Mouse (Mus musculus) neural tube, embryonic 12.5 days (tissue): ENCODE results near the gene Sfn. TPM values are rescaled to one million over a fixed set of nuclear protein-coding genes. Genes with fewer than 3 reads are reported as not detected.

Experiments used
- ATAC-seq: fragments of 200-750 bp; cut with Nextera tagmentation; 2 replicates; pipeline ENCODE4 v1.8.0; 2017; ENCODE audit warnings: low read depth, mild to moderate bottlenecking, moderate TSS enrichment, moderate library complexity; ENCODE audit not compliant: low FRiP score
- H3K27ac ChIP-seq: fragments of 300-500 bp; sonication (generic); 2 replicates; pipeline ENCODE4 v1.5.1; 2016
- H3K27me3 ChIP-seq: fragments of 300-500 bp; sonication (generic); replicated peaks from 2 replicates; pipeline ENCODE4 v1.6.1; 2016; ENCODE audit warnings: mild to moderate bottlenecking
- H3K36me3 ChIP-seq: fragments of 300-500 bp; sonication (generic); 2 replicates; pipeline ENCODE4 v1.6.1; 2016; ENCODE audit warnings: mild to moderate bottlenecking
- H3K4me1 ChIP-seq: fragments of 300-500 bp; sonication (generic); 2 replicates; pipeline ENCODE4 v1.6.1; 2016
- H3K4me2 ChIP-seq: fragments of 300-500 bp; sonication (generic); replicated peaks from 2 replicates; pipeline ENCODE4 v1.6.1; 2016; ENCODE audit warnings: mild to moderate bottlenecking
- H3K4me3 ChIP-seq: fragments of 300-500 bp; sonication (generic); 2 replicates; pipeline ENCODE4 v1.5.1; 2016
- H3K9ac ChIP-seq: fragments of 300-500 bp; sonication (generic); 2 replicates; pipeline ENCODE4 v1.6.1; 2016; ENCODE audit warnings: mild to moderate bottlenecking
- H3K9me3 ChIP-seq: fragments of 300-500 bp; sonication (generic); 2 replicates; pipeline ENCODE4 v1.6.1; 2016; ENCODE audit warnings: mild to moderate bottlenecking
- WGBS: fragments of 180-500 bp; shearing (Covaris S2); methylation state at CpG from one replicate; pipeline ENCODE4 v1.1.7; 2016; 5-methylcytosine and 5-hydroxymethylcytosine counted together
- polyA plus RNA-seq: library from polyadenylated mRNA; unstranded; fragments of >200 nt; fragmentation: Nextera tagmentation; extraction: Ambion mirVana; gene quantifications from 2 replicates; pipeline ENCODE4 v1.2.1, GENCODE M21; 2016

Sfn gene
- polyA plus RNA-seq, 1 experiment from 2014 or later = 9.5 TPM

- H3K27ac ChIP-seq = no peak overlapping the region
- H3K4me1 ChIP-seq = peaks cover 18% of the 10 kb centered on the region
- H3K4me3 ChIP-seq = no peak overlapping the region
- H3K9ac ChIP-seq = 0 out of 2 replicates have a peak overlapping the region, but pooled peaks have one; percentile 2
- H3K36me3 ChIP-seq = peaks cover 8% of the 10 kb centered on the region
- H3K4me2 ChIP-seq = peak overlapping the region; percentile 89; the same call in 1 of the 2 replicates
- H3K27me3 ChIP-seq = no peaks in the 10 kb centered on the region
- 89% methylated on average over 14 of the region's 14 CpGs for WGBS
- H3K9me3 ChIP-seq = no peaks in the 10 kb centered on the region
- no peak for ATAC-seq
These were observed 29.3 kb upstream of the Sfn start for GRCm38 (mm10) chr4:133631071-133631768.

- H3K27ac ChIP-seq = no peak overlapping the region
- H3K4me2 ChIP-seq = no peak overlapping the region
- ATAC-seq = no peak
- no peak overlapping the region for H3K4me3 ChIP-seq
- peaks cover 18% of the 10 kb centered on the region for H3K4me1 ChIP-seq
- 93% methylated on average over 8 of the region's 8 CpGs for WGBS
- no peak overlapping the region for H3K9ac ChIP-seq
- no peaks in the 10 kb centered on the region for H3K9me3 ChIP-seq
- peaks cover 16% of the 10 kb centered on the region for H3K36me3 ChIP-seq
- H3K27me3 ChIP-seq = no peaks in the 10 kb centered on the region
These were observed 28.5 kb upstream of the Sfn start for GRCm38 (mm10) chr4:133630326-133630920.

GRCm38 (mm10) chr4:133629191-133629590, 27.2 kb upstream of the Sfn start:
- Histone ChIP-seq H3K4me3 (no peak overlapping the region), H3K9me3 (no peaks in the 10 kb centered on the region), H3K4me2 (no peak overlapping the region), H3K36me3 (peaks cover 22% of the 10 kb centered on the region), H3K27me3 (no peaks in the 10 kb centered on the region), H3K9ac (no peak overlapping the region), H3K4me1 (peaks cover 18% of the 10 kb centered on the region), H3K27ac (no peak overlapping the region)
- ATAC-seq = no peak
- WGBS = 89% methylated on average over 7 of the region's 7 CpGs

- Histone ChIP-seq H3K9me3 (no peaks in the 10 kb centered on the region), H3K27me3 (no peaks in the 10 kb centered on the region), H3K36me3 (peaks cover 25% of the 10 kb centered on the region), H3K4me1 (peaks cover 18% of the 10 kb centered on the region), H3K27ac (no peak overlapping the region), H3K4me3 (no peak overlapping the region), H3K4me2 (no peak overlapping the region), H3K9ac (no peak overlapping the region)
- WGBS = 86% methylated on average over 2 of the region's 2 CpGs
- no peak for ATAC-seq
These were observed 26.5 kb upstream of the Sfn start for GRCm38 (mm10) chr4:133628517-133628916.

- ATAC-seq = no peak
- WGBS = 94% methylated on average over 14 of the region's 14 CpGs
These were observed 25.1 kb upstream of the Sfn start for GRCm38 (mm10) chr4:133627039-133627438.

GRCm38 (mm10) chr4:133626621-133627020, 24.7 kb upstream of the Sfn start:
- no peak overlapping the region for H3K9ac ChIP-seq
- ATAC-seq = no peak
- WGBS = 87% methylated on average over 9 of the region's 9 CpGs
- H3K4me1 ChIP-seq = peaks cover 6% of the 10 kb centered on the region
- H3K4me3 ChIP-seq = no peak overlapping the region
- no peaks in the 10 kb centered on the region for H3K27me3 ChIP-seq
- no peak overlapping the region for H3K4me2 ChIP-seq
- H3K9me3 ChIP-seq = no peaks in the 10 kb centered on the region
- no peak overlapping the region for H3K27ac ChIP-seq
- peaks cover 30% of the 10 kb centered on the region for H3K36me3 ChIP-seq

More at GRCm38 (mm10) chr4:133627039-133627438, 25.1 kb upstream of the Sfn start:
- no peak overlapping the region for H3K27ac ChIP-seq
- no peak overlapping the region for H3K4me2 ChIP-seq
- H3K4me1 ChIP-seq = peaks cover 10% of the 10 kb centered on the region
- peaks cover 30% of the 10 kb centered on the region for H3K36me3 ChIP-seq
- H3K9ac ChIP-seq = no peak overlapping the region
- no peaks in the 10 kb centered on the region for H3K9me3 ChIP-seq
- H3K27me3 ChIP-seq = no peaks in the 10 kb centered on the region
- H3K4me3 ChIP-seq = no peak overlapping the region

- no peak overlapping the region for H3K27ac ChIP-seq
- H3K27me3 ChIP-seq = no peaks in the 10 kb centered on the region
- no peak overlapping the region for H3K9ac ChIP-seq
- H3K4me2 ChIP-seq = no peak overlapping the region
- peaks cover 2% of the 10 kb centered on the region for H3K4me1 ChIP-seq
- WGBS = 45% methylated on average over 5 of the region's 5 CpGs
- peaks cover 30% of the 10 kb centered on the region for H3K36me3 ChIP-seq
- ATAC-seq = no peak
- H3K4me3 ChIP-seq = no peak overlapping the region
- no peaks in the 10 kb centered on the region for H3K9me3 ChIP-seq
These were observed 24.3 kb upstream of the Sfn start for GRCm38 (mm10) chr4:133626221-133626620.

GRCm38 (mm10) chr4:133625621-133626071, 23.7 kb upstream of the Sfn start:
- WGBS = 70% methylated on average over 11 of the region's 11 CpGs
- ATAC-seq = no peak
- Histone ChIP-seq H3K36me3 (peaks cover 30% of the 10 kb centered on the region), H3K4me1 (no peaks in the 10 kb centered on the region), H3K4me3 (no peak overlapping the region), H3K4me2 (no peak overlapping the region), H3K9ac (no peak overlapping the region), H3K27me3 (no peaks in the 10 kb centered on the region), H3K9me3 (no peaks in the 10 kb centered on the region), H3K27ac (no peak overlapping the region)

GRCm38 (mm10) chr4:133624830-133625229, 22.9 kb upstream of the Sfn start:
- Histone ChIP-seq H3K9me3 (no peaks in the 10 kb centered on the region), H3K27ac (no peak overlapping the region), H3K9ac (no peak overlapping the region), H3K4me2 (no peak overlapping the region), H3K4me3 (no peak overlapping the region), H3K27me3 (no peaks in the 10 kb centered on the region), H3K36me3 (peaks cover 30% of the 10 kb centered on the region), H3K4me1 (no peaks in the 10 kb centered on the region)
- 91% methylated on average over 7 of the region's 7 CpGs for WGBS
- no peak for ATAC-seq

- Histone ChIP-seq H3K36me3 (peaks cover 33% of the 10 kb centered on the region), H3K27ac (no peak overlapping the region), H3K27me3 (no peaks in the 10 kb centered on the region), H3K4me3 (no peak overlapping the region), H3K4me2 (no peak overlapping the region), H3K9me3 (no peaks in the 10 kb centered on the region), H3K4me1 (no peaks in the 10 kb centered on the region), H3K9ac (no peak overlapping the region)
- WGBS = 80% methylated on average over 11 of the region's 11 CpGs
- ATAC-seq = no peak
These were observed 20.3 kb upstream of the Sfn start for GRCm38 (mm10) chr4:133622161-133622695.

- H3K9ac ChIP-seq = no peak overlapping the region
- no peak for ATAC-seq
- no peak overlapping the region for H3K27ac ChIP-seq
- H3K27me3 ChIP-seq = no peaks in the 10 kb centered on the region
- H3K9me3 ChIP-seq = no peaks in the 10 kb centered on the region
- WGBS = 92% methylated on average over 8 of the region's 8 CpGs
- peaks cover 19% of the 10 kb centered on the region for H3K36me3 ChIP-seq
- no peak overlapping the region for H3K4me3 ChIP-seq
- H3K4me1 ChIP-seq = no peaks in the 10 kb centered on the region
- H3K4me2 ChIP-seq = no peak overlapping the region
These were observed 18.7 kb upstream of the Sfn start for GRCm38 (mm10) chr4:133620668-133621067.

- no peaks in the 10 kb centered on the region for H3K27me3 ChIP-seq
- H3K9ac ChIP-seq = no peak overlapping the region
- no peak overlapping the region for H3K4me2 ChIP-seq
- 76% methylated on average over 4 of the region's 4 CpGs for WGBS
- ATAC-seq = no peak
- peaks cover 23% of the 10 kb centered on the region for H3K36me3 ChIP-seq
- H3K27ac ChIP-seq = no peak overlapping the region
- H3K9me3 ChIP-seq = no peaks in the 10 kb centered on the region
- no peaks in the 10 kb centered on the region for H3K4me1 ChIP-seq
- H3K4me3 ChIP-seq = no peak overlapping the region
These were observed 17.6 kb upstream of the Sfn start for GRCm38 (mm10) chr4:133619473-133620136.
